Mouse (Mus musculus): ENCODE data around the gene Dlx4. TPM values are rescaled to one million over a fixed set of nuclear protein-coding genes. Genes with fewer than 3 reads are reported as not detected.

Gene Dlx4
- under 1 TPM; 0.04 to 0.09 TPM for polyA plus RNA-seq (2012; fragmentation: generic; extraction: Trizol)

GRCm38 (mm10) chr11:95145851-95146403, at the start of gene Dlx4:
Gene Dlx4 (minus strand): TSS chr11:95146263.

GRCm38 (mm10) chr11:95119990-95120632, 26.0 kb downstream of the Dlx4 start, which contains the start of gene Dlx3:
Gene Dlx3 (plus strand): TSS chr11:95120119.

Other genes with a start within 250 kb of the Dlx4 start
- 1,000 to 10,000 TPM in 1 of 2 experiments, 100 to 1,000 TPM in 1; 307 to 2,727 TPM for gene Col1a1, start 210.0 kb downstream of the Dlx4 start, polyA plus RNA-seq (2012; fragmentation: generic; extraction: Trizol)
- gene Hils1, start 178.7 kb downstream of the Dlx4 start, polyA plus RNA-seq (2012; fragmentation: generic; extraction: Trizol), result not detected
- gene Sgca, start 169.9 kb downstream of the Dlx4 start, polyA plus RNA-seq (2012; fragmentation: generic; extraction: Trizol), result 1 to 10 TPM; 2.7 to 3.4 TPM
- 10 to 100 TPM; 26.4 to 89.0 TPM for gene Ppp1r9b, start 155.2 kb downstream of the Dlx4 start, polyA plus RNA-seq (2012; fragmentation: generic; extraction: Trizol)
- 10 to 100 TPM; 15.7 to 73.7 TPM for gene Samd14, start 136.4 kb downstream of the Dlx4 start, polyA plus RNA-seq (2012; fragmentation: generic; extraction: Trizol)
- 10 to 100 TPM in 1 of 2 experiments, 1 to 10 TPM in 1; 3.9 to 42.1 TPM for gene Pdk2, start 104.9 kb downstream of the Dlx4 start, polyA plus RNA-seq (2012; fragmentation: generic; extraction: Trizol)
- 10 to 100 TPM; 11.2 to 14.5 TPM for gene Itga3, start 69.5 kb downstream of the Dlx4 start, polyA plus RNA-seq (2012; fragmentation: generic; extraction: Trizol)
- gene Dlx3, start 26.1 kb downstream of the Dlx4 start, polyA plus RNA-seq (2012; fragmentation: generic; extraction: Trizol), result under 1 TPM in 1 of 2 experiments, not detected in 1; 0.02 TPM
- under 1 TPM in 1 of 2 experiments, not detected in 1; 0.07 TPM for gene Tac4, start 115.3 kb upstream of the Dlx4 start, polyA plus RNA-seq (2012; fragmentation: generic; extraction: Trizol)
- 10 to 100 TPM; 26.4 to 51.4 TPM for gene Kat7, start 164.0 kb upstream of the Dlx4 start, polyA plus RNA-seq (2012; fragmentation: generic; extraction: Trizol)
- 10 to 100 TPM in 1 of 2 experiments, 1 to 10 TPM in 1; 1.6 to 33.9 TPM for gene Fam117a, start 190.8 kb upstream of the Dlx4 start, polyA plus RNA-seq (2012; fragmentation: generic; extraction: Trizol)
- 10 to 100 TPM; 57.8 to 63.7 TPM for gene Slc35b1, start 238.4 kb upstream of the Dlx4 start, polyA plus RNA-seq (2012; fragmentation: generic; extraction: Trizol)